Mouse (Mus musculus): Measurements from ENCODE around the gene Cacna1f. TPM values are rescaled to one million over a fixed set of nuclear protein-coding genes. Genes with fewer than 3 reads are reported as not detected.

Cacna1f gene
- polyA plus RNA-seq, 1 experiment from 2014 or later = not detected

DNA sequence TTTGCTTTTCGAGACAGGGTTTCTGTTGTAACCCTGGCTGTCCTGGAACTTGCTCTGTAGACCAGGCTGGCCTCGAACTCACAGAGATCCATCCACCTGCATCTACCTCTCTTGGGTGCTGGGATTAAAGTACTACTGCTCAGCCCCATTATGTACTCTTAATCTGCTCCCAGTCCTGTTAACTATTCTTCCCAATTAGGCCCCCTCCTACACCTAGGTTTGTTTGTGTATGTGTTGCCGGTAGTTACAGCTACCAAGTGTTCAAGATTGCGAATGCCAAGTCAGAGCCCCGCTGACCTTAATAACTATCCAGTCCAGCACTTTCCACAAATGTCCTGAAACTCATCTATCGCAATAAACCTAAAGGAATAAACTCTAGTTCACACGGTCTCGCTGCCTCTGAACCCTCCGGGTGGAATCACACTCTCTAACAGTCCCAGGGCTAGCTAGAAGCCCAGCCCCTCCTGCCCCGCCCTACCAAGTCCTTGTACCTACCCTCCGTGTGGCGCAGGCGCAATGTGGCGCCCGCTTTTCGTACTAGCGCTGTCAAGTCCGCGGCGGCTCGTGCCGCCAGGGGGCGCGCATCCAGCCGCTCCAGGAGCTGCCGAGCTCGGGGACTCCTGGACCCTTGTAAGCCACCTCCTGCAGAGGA is 72.6 kb downstream of the Cacna1f start:
- Histone ChIP-seq H3K27ac (ENCODE audit: low read length) (no peak overlapping the region), H3K36me3 (ENCODE audit: control insufficient read depth, insufficient read depth, low read length) (no peaks in the 10 kb centered on the region), H3K4me2 (ENCODE audit: low read depth, low read length) (peak overlapping the region; percentile 55), H3K4me3 (ENCODE audit: low read length) (peak overlapping the region; percentile 38), H3K27me3 (replicated peaks; ENCODE audit: control insufficient read depth, insufficient read depth, low read length) (no peaks in the 10 kb centered on the region), H3K4me1 (ENCODE audit: control insufficient read depth, insufficient read depth, low read length) (no peaks in the 10 kb centered on the region; the same call in none of the 2 replicates), H3K9me3 (ENCODE audit: control insufficient read depth, low read length) (no peaks in the 10 kb centered on the region), H3K9ac (ENCODE audit: low read depth, low read length) (0 out of 2 replicates have a peak overlapping the region, but pooled peaks have one; percentile 33)
- WGBS = 16% methylated on average over 27 of the region's 27 CpGs
- ATAC-seq = peak; percentile 97

DNA sequence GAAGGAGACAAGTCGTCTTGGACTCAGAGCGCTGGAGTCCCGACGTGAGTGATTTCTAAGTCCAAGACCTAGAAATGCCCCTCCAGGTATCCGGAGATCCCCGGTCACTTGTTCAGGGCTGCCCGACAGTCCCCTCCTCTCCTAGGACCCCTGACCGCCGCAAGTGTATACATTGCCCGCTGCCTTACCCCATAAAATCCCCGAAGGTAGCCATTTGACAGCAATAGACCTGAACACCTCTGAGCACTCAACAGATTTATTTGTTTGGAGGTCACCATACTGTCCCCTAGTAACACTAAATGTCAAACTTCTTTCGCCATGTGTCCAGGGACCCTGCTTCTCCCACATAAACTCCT is 73.2 kb downstream of the Cacna1f start:
- peak; percentile 14 for ATAC-seq
- H3K27ac ChIP-seq (ENCODE audit: low read length) = no peak overlapping the region
- peak overlapping the region; percentile 38 for H3K4me3 ChIP-seq (ENCODE audit: low read length)
- WGBS = 18% methylated on average over 12 of the region's 12 CpGs
- no peaks in the 10 kb centered on the region; the same call in 1 of the 2 replicates for H3K4me1 ChIP-seq (ENCODE audit: control insufficient read depth, insufficient read depth, low read length)
- H3K9ac ChIP-seq (ENCODE audit: low read depth, low read length) = 0 out of 2 replicates have a peak overlapping the region, but pooled peaks have one; percentile 33
- no peaks in the 10 kb centered on the region for H3K9me3 ChIP-seq (ENCODE audit: control insufficient read depth, low read length)
- no peaks in the 10 kb centered on the region for H3K27me3 ChIP-seq (replicated peaks; ENCODE audit: control insufficient read depth, insufficient read depth, low read length)
- H3K4me2 ChIP-seq (ENCODE audit: low read depth, low read length) = peak overlapping the region; percentile 55
- no peaks in the 10 kb centered on the region for H3K36me3 ChIP-seq (ENCODE audit: control insufficient read depth, insufficient read depth, low read length)

DNA sequence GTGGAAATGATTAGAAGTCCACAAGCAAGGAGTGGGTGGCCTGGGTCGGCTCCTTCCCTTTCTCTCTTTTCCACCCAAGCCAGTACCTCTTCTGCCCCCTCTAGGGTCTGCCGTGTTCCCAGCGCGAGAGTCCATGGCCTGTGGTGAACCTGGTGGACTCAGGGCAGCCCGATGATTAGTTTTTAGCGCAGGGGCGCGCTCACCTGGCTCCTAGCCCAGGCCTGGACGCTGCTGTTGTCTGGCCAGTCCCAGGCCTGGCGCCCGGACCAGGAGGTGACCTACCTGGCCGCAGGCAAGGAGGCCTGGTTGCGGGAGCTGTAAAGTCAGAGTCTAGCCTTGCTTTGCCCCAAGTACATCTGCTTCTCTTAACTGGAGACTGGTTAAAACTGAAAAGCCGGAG is 74.0 kb downstream of the Cacna1f start, which contains the start of gene Magix:
Gene Magix, minus strand, starts transcription at position 388 of the 400 bp plus-strand sequence.
- ATAC-seq = no peak
- Histone ChIP-seq H3K4me1 (ENCODE audit: control insufficient read depth, insufficient read depth, low read length) (no peaks in the 10 kb centered on the region), H3K9ac (ENCODE audit: low read depth, low read length) (0 out of 2 replicates have a peak within 1 kb of the TSS, but pooled peaks have one; percentile 33), H3K27me3 (replicated peaks; ENCODE audit: control insufficient read depth, insufficient read depth, low read length) (no peaks in the 10 kb centered on the region), H3K9me3 (ENCODE audit: control insufficient read depth, low read length) (no peaks in the 10 kb centered on the region), H3K4me3 (ENCODE audit: low read length) (peak within 1 kb of the TSS; percentile 38), H3K36me3 (ENCODE audit: control insufficient read depth, insufficient read depth, low read length) (no peaks in the 10 kb centered on the region), H3K27ac (ENCODE audit: low read length) (no peak within 1 kb of the TSS), H3K4me2 (ENCODE audit: low read depth, low read length) (peak within 1 kb of the TSS; percentile 55)
- 66% methylated on average over 14 of the region's 14 CpGs for WGBS

Other genes starting within 250 kb of the Cacna1f start
- gene Usp27x, start 231.3 kb upstream of the Cacna1f start, polyA plus RNA-seq (2015; fragmentation: Nextera tagmentation; extraction: Ambion mirVana) = 0.28 and 0.34 TPM in 2 replicates
- gene Foxp3, start 33.4 kb upstream of the Cacna1f start, polyA plus RNA-seq (2015; fragmentation: Nextera tagmentation; extraction: Ambion mirVana) = 0.23 TPM in 1 of 2 replicates, not detected in the other
- gene Ppp1r3f, start 32.8 kb upstream of the Cacna1f start, polyA plus RNA-seq (2015; fragmentation: Nextera tagmentation; extraction: Ambion mirVana) = 0.76 and 1.3 TPM in 2 replicates
- gene Ccdc22, start 1.6 kb upstream of the Cacna1f start, polyA plus RNA-seq (2015; fragmentation: Nextera tagmentation; extraction: Ambion mirVana) = 36.1 and 38.4 TPM in 2 replicates
- gene Syp, start 31.4 kb downstream of the Cacna1f start, polyA plus RNA-seq (2015; fragmentation: Nextera tagmentation; extraction: Ambion mirVana) = 6.0 and 6.2 TPM in 2 replicates
- gene Prickle3, start 50.2 kb downstream of the Cacna1f start, polyA plus RNA-seq (2015; fragmentation: Nextera tagmentation; extraction: Ambion mirVana) = 7.6 TPM in 2 replicates
- gene Plp2, start 64.3 kb downstream of the Cacna1f start, polyA plus RNA-seq (2015; fragmentation: Nextera tagmentation; extraction: Ambion mirVana) = 187 and 205 TPM in 2 replicates
- 0.71 and 0.93 TPM in 2 replicates for gene Magix, start 74.2 kb downstream of the Cacna1f start, polyA plus RNA-seq (2015; fragmentation: Nextera tagmentation; extraction: Ambion mirVana)
- gene Gpkow, start 90.0 kb downstream of the Cacna1f start, polyA plus RNA-seq (2015; fragmentation: Nextera tagmentation; extraction: Ambion mirVana) = 28.0 and 29.5 TPM in 2 replicates
- 25.8 and 26.6 TPM in 2 replicates for gene Wdr45, start 107.2 kb downstream of the Cacna1f start, polyA plus RNA-seq (2015; fragmentation: Nextera tagmentation; extraction: Ambion mirVana)
- 0.37 TPM in 1 of 2 replicates, not detected in the other for gene Gm45208, start 115.2 kb downstream of the Cacna1f start, polyA plus RNA-seq (2015; fragmentation: Nextera tagmentation; extraction: Ambion mirVana)
- 59.7 and 60.8 TPM in 2 replicates for gene Praf2, start 121.4 kb downstream of the Cacna1f start, polyA plus RNA-seq (2015; fragmentation: Nextera tagmentation; extraction: Ambion mirVana)
- gene Ccdc120, start 143.8 kb downstream of the Cacna1f start, polyA plus RNA-seq (2015; fragmentation: Nextera tagmentation; extraction: Ambion mirVana) = 9.2 and 12.0 TPM in 2 replicates
- 19.2 and 21.2 TPM in 2 replicates for gene Tfe3, start 155.5 kb downstream of the Cacna1f start, polyA plus RNA-seq (2015; fragmentation: Nextera tagmentation; extraction: Ambion mirVana)
- gene Gripap1, start 182.7 kb downstream of the Cacna1f start, polyA plus RNA-seq (2015; fragmentation: Nextera tagmentation; extraction: Ambion mirVana) = 36.6 and 37.5 TPM in 2 replicates
- gene Kcnd1, start 215.2 kb downstream of the Cacna1f start, polyA plus RNA-seq (2015; fragmentation: Nextera tagmentation; extraction: Ambion mirVana) = 1.2 and 1.3 TPM in 2 replicates
- gene Otud5, start 234.3 kb downstream of the Cacna1f start, polyA plus RNA-seq (2015; fragmentation: Nextera tagmentation; extraction: Ambion mirVana) = 25.9 and 27.7 TPM in 2 replicates

Measured in intestine, embryonic 16.5 days (tissue).